Mouse (Mus musculus) Muller cell, postnatal 12 days (primary cell): ENCODE results near the gene Aspg.

Experiments used
- DNase-seq: peaks from one replicate; pipeline ENCODE4 v3.0.0-alpha.2; 2015; ENCODE audit errors: inconsistent ontology term

The Aspg gene

GRCm38 (mm10) chr12:112106541-112106971 is at the start of gene Aspg:
Gene Aspg (plus strand): TSS chr12:112106679.
- peak; percentile 49 for DNase-seq

GRCm38 (mm10) chr12:112077651-112078050 is 28.8 kb upstream of the Aspg start:
- DNase-seq = peak; percentile 60

DNA sequence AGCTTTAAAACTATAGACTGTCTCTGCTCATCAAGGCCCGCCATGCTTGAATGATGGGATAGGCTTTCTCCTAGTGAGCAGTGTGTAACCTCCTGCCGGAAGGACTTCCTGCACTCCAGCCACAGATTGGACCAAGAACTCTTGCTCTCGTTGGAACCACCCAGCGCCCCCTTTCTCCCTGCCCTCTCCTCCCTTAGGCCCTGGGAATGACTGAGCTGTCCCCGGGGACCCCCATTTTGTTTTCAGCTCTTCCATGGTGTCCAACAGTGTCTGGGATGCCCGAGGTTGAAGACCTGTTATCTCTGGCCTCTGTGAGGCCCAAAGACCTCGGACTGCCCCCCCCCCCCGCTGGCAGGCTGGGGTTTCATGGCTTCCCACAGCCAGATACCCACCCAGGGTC is 26.6 kb upstream of the Aspg start:
- DNase-seq = no peak

DNA sequence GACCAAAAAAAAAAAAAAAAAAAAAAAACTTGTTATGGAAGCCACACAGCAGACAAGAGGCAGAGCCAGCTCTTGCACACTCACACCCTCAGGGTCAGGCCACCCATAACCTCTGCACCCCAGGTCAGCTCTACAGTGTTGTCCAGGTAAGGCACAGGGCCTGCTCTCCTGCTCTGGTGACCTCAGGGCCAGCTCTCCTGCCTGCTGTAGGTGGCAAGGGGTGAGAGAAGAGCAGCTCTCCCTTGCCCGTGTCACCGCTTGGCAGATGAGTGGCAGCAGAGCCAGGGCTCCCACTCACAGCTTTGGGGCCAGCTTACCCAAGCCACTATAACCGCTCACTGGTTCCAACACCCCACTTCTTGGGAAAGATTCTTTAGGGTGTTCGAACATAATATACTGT is 25.6 kb upstream of the Aspg start:
- DNase-seq = no peak

- DNase-seq = no peak
Measured at GRCm38 (mm10) chr12:112082241-112082640, 24.2 kb upstream of the Aspg start.

DNA sequence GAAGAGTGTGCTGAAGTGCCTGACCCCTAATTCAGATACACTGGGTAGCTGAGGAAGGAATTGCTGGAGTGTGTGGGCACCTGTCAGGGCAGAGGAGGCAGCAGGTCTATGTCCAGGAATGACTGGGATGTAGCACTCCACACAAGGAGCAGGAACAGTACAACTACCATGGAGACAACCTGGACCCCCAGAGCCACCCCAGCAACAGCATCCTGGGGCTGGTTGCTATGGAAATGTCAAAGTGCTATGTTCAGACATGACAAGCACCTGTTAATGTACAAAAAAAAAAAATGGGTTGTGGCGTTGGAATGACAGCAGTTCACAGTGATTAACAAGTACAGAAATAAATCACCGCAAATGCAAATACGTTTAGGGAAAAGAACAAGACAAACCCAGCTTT is 20.2 kb upstream of the Aspg start:
- DNase-seq = no peak

GRCm38 (mm10) chr12:112086726-112087125 is 19.8 kb upstream of the Aspg start:
- no peak for DNase-seq

GRCm38 (mm10) chr12:112088609-112089324 is 17.7 kb upstream of the Aspg start:
- DNase-seq = no peak

DNA sequence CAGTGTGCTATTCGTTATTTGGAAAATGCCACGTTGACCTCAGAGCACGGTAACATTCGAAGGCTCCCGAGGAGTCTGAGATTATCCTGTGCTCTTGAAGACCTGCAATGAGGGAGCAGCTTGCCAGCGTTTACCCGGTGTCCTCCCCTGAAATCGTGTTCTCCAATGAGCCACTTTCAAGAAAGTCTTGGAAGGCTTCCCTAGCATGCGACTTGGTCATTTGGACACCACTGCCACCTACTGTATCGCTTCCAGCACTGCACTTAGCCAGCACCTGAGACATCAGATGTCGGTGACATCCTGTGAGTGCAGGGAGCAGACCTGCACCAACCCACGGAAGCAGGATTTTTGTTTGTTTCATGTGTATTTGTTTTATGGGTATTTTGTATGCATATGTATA is 15.4 kb upstream of the Aspg start:
- DNase-seq = peak; percentile 51

GRCm38 (mm10) chr12:112094261-112094880 is 12.1 kb upstream of the Aspg start:
- no peak for DNase-seq

- DNase-seq = no peak
Measured at GRCm38 (mm10) chr12:112096051-112096732, 10.3 kb upstream of the Aspg start.

GRCm38 (mm10) chr12:112096733-112097117 is 9.8 kb upstream of the Aspg start:
- DNase-seq = no peak

GRCm38 (mm10) chr12:112100106-112100505 is 6.4 kb upstream of the Aspg start:
- DNase-seq = peak; percentile 53

GRCm38 (mm10) chr12:112101045-112101444 is 5.4 kb upstream of the Aspg start:
- DNase-seq = no peak

DNA sequence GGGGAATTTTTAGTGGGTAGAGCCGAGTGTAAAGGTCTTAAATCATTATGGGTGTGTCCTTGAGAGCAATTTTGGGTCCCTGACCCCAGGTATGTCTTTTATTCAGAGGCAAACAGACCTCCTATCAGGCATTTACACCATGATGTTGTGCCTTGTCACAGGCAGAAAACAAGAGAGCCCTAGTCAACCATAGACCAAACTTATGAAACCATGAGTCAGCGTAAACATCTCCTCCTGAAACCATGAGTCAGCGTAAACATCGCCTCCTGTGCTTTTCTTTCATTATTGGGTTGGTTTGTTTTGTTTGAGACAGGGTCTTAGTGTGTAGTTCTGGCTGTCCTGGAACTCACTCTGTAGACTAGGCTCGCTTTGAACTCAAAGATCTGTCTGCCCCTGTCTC is 3.3 kb upstream of the Aspg start:
- DNase-seq = no peak

DNA sequence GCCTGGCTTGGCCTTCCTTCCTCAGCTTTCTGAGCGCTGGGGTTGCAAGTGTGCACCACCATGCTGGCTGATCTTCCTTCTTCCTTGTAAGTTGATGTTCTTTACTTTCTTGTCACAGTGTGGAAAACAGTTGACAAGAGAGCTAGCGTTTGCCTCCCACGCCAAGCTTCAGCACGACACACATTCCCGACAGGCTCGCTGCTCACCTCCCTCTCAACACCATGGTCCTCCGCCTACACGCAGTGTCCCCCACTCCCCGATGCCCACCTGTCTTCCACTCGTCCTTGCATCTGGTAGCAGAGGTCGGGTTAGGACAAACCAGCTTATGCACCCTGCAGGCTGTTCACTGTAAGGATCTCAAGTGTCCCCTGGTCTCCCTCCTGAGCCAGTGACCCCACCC is 1.6 kb upstream of the Aspg start:
- DNase-seq = no peak

DNA sequence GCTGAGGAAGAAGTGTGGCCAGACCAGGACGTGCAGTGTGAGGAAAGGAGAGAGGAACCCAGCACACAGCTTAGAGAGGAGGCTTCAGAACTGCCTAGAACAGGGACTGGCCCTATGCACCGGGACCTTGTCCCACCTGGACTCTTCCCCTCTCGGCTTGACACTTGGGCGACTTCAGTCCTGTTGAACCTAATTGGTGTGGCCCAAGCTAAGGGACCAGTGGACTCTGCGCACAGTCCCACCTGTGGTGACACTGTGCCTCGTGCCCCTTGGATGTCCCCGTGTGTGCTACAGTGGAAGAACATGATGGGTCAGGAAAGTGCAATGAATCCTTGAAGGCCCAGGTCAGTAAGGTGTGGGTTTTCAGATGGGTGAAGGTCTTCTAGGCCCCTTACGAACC is 1.2 kb downstream of the Aspg start:
- DNase-seq = no peak

- no peak for DNase-seq
Measured at GRCm38 (mm10) chr12:112108696-112109445, 2.4 kb downstream of the Aspg start.

- DNase-seq = no peak
Measured at GRCm38 (mm10) chr12:112109701-112110100, 3.2 kb downstream of the Aspg start.

DNA sequence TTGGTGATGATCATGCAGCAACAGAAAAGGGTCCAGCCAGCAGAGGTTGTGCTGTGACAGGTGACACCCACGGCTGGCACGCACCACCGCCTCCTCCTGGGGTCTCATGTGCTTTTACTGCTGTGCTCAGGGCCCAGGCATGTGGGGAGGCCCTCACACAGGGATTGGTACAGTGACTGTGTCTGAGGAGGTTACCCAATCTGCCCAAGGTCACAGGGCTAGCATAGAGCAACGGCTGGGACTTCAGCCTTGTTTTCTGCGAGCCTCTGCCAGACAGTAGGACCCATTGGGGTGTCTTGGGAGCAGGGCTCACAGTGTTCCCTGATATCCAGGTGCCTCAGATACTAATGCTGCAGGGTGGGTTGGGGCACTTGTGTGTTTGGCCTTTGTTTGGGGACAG is 4.8 kb downstream of the Aspg start:
- DNase-seq = no peak

DNA sequence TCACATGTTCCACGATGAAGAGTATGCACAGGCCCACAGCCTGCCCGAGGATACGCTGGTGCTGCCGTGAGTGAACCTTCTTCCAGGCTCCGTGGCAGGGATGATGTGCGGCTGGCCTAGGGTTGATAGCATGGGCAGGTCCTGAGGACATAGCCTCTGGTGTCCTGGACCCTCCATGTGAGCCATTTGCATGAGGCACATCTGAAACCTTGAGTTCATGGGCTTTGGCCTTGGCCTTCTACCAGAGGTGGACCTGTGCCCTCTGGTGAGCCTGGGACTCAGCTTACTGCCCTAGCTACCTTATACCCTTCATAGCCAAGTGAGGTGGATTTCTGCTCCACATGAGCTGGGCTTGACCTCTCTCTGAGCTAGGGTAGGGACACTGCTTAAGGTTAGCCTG is 5.8 kb downstream of the Aspg start:
- DNase-seq = no peak

DNA sequence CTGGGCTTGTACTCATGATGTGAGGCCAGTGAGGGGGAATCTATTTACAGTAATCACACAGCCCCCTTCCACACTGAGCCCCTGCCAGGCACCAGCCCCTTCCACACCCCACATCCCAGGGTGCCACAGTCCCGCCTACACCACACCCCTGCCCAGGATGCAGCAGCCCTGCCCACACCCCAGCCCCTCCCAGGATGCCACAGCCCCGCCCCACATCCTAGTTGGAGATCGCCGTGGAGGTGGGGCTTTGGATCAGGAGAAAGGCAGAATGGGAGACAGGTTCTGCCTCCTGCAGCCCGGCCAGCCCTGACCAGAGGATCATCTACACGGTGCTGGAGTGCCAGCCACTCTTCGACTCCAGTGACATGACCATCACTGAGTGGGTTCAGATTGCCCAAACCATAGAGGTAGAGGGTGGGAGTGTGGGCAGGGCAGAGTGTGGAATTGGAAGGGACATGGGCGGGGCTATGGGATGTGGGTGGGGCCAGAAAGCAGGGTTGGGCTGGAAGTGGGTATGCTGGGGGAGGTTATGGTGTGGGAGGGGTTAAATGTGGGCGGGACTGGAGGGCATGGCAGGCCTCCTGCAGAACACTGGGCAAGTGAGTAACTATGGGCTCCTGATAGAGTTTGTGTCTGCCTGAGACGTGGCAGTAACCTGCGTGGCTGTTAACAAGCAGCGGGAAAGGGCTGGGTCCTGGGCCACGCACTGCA is 6.4 kb downstream of the Aspg start:
- no peak for DNase-seq
